ENCODE assay signal across 21 mouse cellular contexts in the genomic region with DNA sequence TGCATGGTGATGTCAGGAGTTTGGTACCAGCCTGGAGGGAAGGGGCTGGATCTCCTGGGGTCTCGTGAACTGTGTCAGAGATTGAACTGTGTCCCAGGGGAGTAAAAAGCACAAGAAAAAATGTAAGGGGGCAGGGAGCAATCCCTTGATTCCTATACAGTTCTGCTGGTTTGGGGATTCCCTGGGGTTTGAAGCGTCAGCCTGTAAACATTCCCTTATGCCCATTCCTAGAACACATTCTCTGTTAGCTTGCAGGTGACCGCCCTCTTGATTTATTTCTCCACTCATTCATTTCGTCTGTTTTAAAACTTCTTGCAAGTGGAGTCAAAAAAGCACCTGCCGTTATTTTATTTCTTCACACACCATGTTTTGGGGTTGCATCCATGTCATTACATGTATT. TPM values are rescaled to one million over a fixed set of nuclear protein-coding genes. Genes with fewer than 3 reads are reported as not detected.
A peak's percentile ranks its signal among the peaks of the same experiment; 100 is the strongest.
DNase-seq lines count a peak whose midpoint lies in the region; TF ChIP-seq lines count a peak whose summit lies in the region.
"Had no signal": no experiment of that assay in that cellular context is flagged by ENCODE, and none has a peak within 500 bp of the region (broad histone marks: within the 10 kb centered on the region; RNA-seq: fewer than 3 reads in every experiment).

No protein-coding gene starts in this region.

- DNase-seq in 3T3-L1 (ENCODE audit: low read depth, low spot score): peak; percentile 60
- DNase-seq in thymus, postnatal 36 days: no peak
- DNase-seq in spleen, postnatal 36 days (ENCODE audit: low spot score in 2 of 2): no peak
- DNase-seq: adrenal gland, adult 8-10 months; adrenal gland, postnatal 14 days; adrenal gland, postnatal 36 days; cerebellum, adult 11-12 months; cerebellum, adult 2 months; cerebellum, adult 9-10 months; cerebellum, postnatal 10 days; cerebellum, postnatal 25 days; forebrain, postnatal 0 days had no signal

- H3K79me2 ChIP-seq in macrophage (ENCODE audit: inconsistent target): peaks cover 91% of the 10 kb centered on the region

- peaks cover 67% of the 10 kb centered on the region for H3K4me1 ChIP-seq in bone marrow macrophage, adult 2 months (ENCODE audit: control insufficient read depth, insufficient read depth, low read length)
- H3K4me1 ChIP-seq: embryonic facial prominence, embryonic 12.5 days; forebrain, embryonic 13.5 days; forebrain, embryonic 15.5 days had no signal

- peaks cover 24% of the 10 kb centered on the region; the same call in 1 of the 2 replicates for H3K36me3 ChIP-seq in macrophage (ENCODE audit: inconsistent target)
- H3K36me3 ChIP-seq: embryonic facial prominence, embryonic 10.5 days; embryonic facial prominence, embryonic 12.5 days; forebrain, embryonic 15.5 days had no signal

- peak overlapping the region; percentile 98 for H3K27ac ChIP-seq in bone marrow macrophage, adult 2 months (ENCODE audit: insufficient read depth, low read depth, low read length)
- peak overlapping the region; percentile 86 for H3K27ac ChIP-seq in macrophage
- H3K27ac ChIP-seq: embryonic facial prominence, embryonic 10.5 days; embryonic facial prominence, embryonic 12.5 days; forebrain, embryonic 13.5 days; forebrain, embryonic 15.5 days had no signal

- no peak for TF ChIP-seq POLR2A in bone marrow macrophage, adult 2 months (IDR thresholded peaks at IDR 0.05; ENCODE audit: borderline replicate concordance, low read depth, low read length)

- 90% methylated on average over 5 of the region's 5 CpGs for WGBS in macrophage (ENCODE audit: missing documents)

- no peak overlapping the region for H3K4me3 ChIP-seq in bone marrow macrophage, adult 2 months (ENCODE audit: insufficient read depth, low read length)
- H3K4me3 ChIP-seq in macrophage (ENCODE audit: inconsistent target): no peak overlapping the region
- H3K4me3 ChIP-seq: embryonic facial prominence, embryonic 10.5 days; embryonic facial prominence, embryonic 12.5 days; forebrain, embryonic 13.5 days; forebrain, embryonic 15.5 days had no signal

- no peak for TF ChIP-seq CTCF in bone marrow macrophage, adult 2 months (IDR thresholded peaks at IDR 0.05; ENCODE audit: low read depth, low read length)

RNA-seq across cellular contexts. Expression of a gene that starts 27.1 kb away (rescaled TPM):
- 120 and 122 TPM in 2 replicates for polyA plus RNA-seq in bone marrow macrophage, adult 2 months (2012; ENCODE audit: insufficient read depth, insufficient read length, missing spikeins)
- 1,000 to 10,000 TPM in 12 of 26 experiments, 100 to 1,000 TPM in 14; 297 to 1,526 (median 884) TPM for total RNA-seq in macrophage (2018; cell fraction: chromatin; rRNA removed)
- 100 to 1,000 TPM; 121 to 414 (median 184) TPM for total RNA-seq in macrophage (2018; cell fraction: cytosol; rRNA removed)
- 1,000 to 10,000 TPM in 4 of 26 experiments, 100 to 1,000 TPM in 22; 237 to 1,268 (median 592) TPM for total RNA-seq in macrophage (2018; cell fraction: nucleus; rRNA removed)
- 65.4 to 120 TPM (median 103 TPM) in 3 replicates for polyA plus RNA-seq in macrophage (2018)

RNA-seq across cellular contexts. Expression of a gene that starts 43.8 kb away (rescaled TPM):
- polyA plus RNA-seq in bone marrow macrophage, adult 2 months (2012; ENCODE audit: insufficient read depth, insufficient read length, missing spikeins): 30.1 and 35.5 TPM in 2 replicates
- 100 to 1,000 TPM in 15 of 26 experiments, 10 to 100 TPM in 11; 40.3 to 163 (median 108) TPM for total RNA-seq in macrophage (2018; cell fraction: chromatin; rRNA removed)
- 10 to 100 TPM in 19 of 26 experiments, 1 to 10 TPM in 7; 6.1 to 19.6 (median 11.9) TPM for total RNA-seq in macrophage (2018; cell fraction: cytosol; rRNA removed)
- total RNA-seq in macrophage (2018; cell fraction: nucleus; rRNA removed): 100 to 1,000 TPM in 1 of 26 experiments, 10 to 100 TPM in 25; 23.2 to 107 (median 61.3) TPM
- 6.7 to 17.9 TPM (median 11.0 TPM) in 3 replicates for polyA plus RNA-seq in macrophage (2018)
- polyA plus RNA-seq: activated CD4-positive, CD25-positive, alpha-beta regulatory T cell, adult 4 months; C2C12 had no signal

RNA-seq across cellular contexts. Expression of a gene that starts 58.4 kb away (rescaled TPM):
- 0.09 TPM in 1 of 2 replicates, not detected in the other for polyA plus RNA-seq in bone marrow macrophage, adult 2 months (2012; ENCODE audit: insufficient read depth, insufficient read length, missing spikeins)
- 10 to 100 TPM in 8 of 26 experiments, 1 to 10 TPM in 18; 4.9 to 16.7 (median 8.2) TPM for total RNA-seq in macrophage (2018; cell fraction: chromatin; rRNA removed)
- total RNA-seq in macrophage (2018; cell fraction: cytosol; rRNA removed): 1 to 10 TPM; 1.6 to 3.6 (median 2.3) TPM
- 10 to 100 TPM in 1 of 26 experiments, 1 to 10 TPM in 25; 4.2 to 10.9 (median 6.1) TPM for total RNA-seq in macrophage (2018; cell fraction: nucleus; rRNA removed)
- polyA plus RNA-seq in macrophage (2018): 1.2 to 1.6 TPM (median 1.5 TPM) in 3 replicates
- total RNA-seq: MEL had no signal
